Mouse (Mus musculus) lung, embryonic 16.5 days (tissue): ENCODE measurements around the gene Defb45. TPM values are rescaled to one million over a fixed set of nuclear protein-coding genes. Genes with fewer than 3 reads are reported as not detected.

ENCODE experiments used
- ATAC-seq: fragments of 200-750 bp; cut with Nextera tagmentation; 2 replicates; pipeline ENCODE4 v1.8.0; 2017; ENCODE audit warnings: low read depth, mild to moderate bottlenecking, moderate library complexity
- H3K27ac ChIP-seq: fragments of 300-500 bp; sonication (generic); 2 replicates; pipeline ENCODE4 v1.5.1; 2014; ENCODE audit warnings: mild to moderate bottlenecking, control low read depth, low read length
- H3K27me3 ChIP-seq: fragments of 300-500 bp; sonication (generic); 2 replicates; pipeline ENCODE4 v1.6.1; 2014; ENCODE audit warnings: low read depth, low read length, mixed read lengths; ENCODE audit not compliant: control insufficient read depth, insufficient read depth
- H3K36me3 ChIP-seq: fragments of 300-500 bp; sonication (generic); 2 replicates; pipeline ENCODE4 v1.6.1; 2014; ENCODE audit warnings: low read length; ENCODE audit not compliant: control insufficient read depth, insufficient read depth
- H3K4me1 ChIP-seq: fragments of 300-500 bp; sonication (generic); replicated peaks from 2 replicates; pipeline ENCODE4 v1.6.1; 2014; ENCODE audit warnings: low read length, mixed read lengths; ENCODE audit not compliant: control insufficient read depth, insufficient read depth
- H3K4me2 ChIP-seq: fragments of 300-500 bp; sonication (generic); 2 replicates; pipeline ENCODE4 v1.6.1; 2014; ENCODE audit warnings: low read depth, low read length, control low read depth
- H3K4me3 ChIP-seq: fragments of 300-500 bp; sonication (generic); 2 replicates; pipeline ENCODE4 v1.5.1; 2014; ENCODE audit warnings: mild to moderate bottlenecking, low read length, control low read depth
- H3K9ac ChIP-seq: fragments of 300-500 bp; sonication (generic); 2 replicates; pipeline ENCODE4 v1.6.1; 2014; ENCODE audit warnings: low read length, control low read depth
- H3K9me3 ChIP-seq: fragments of 300-500 bp; sonication (generic); 2 replicates; pipeline ENCODE4 v1.6.1; 2016; ENCODE audit warnings: low read length; ENCODE audit not compliant: control insufficient read depth
- WGBS: fragments of 180-500 bp; shearing (Covaris S2); extraction: QIAGEN DNeasy Blood & Tissue Kit; methylation state at CpG from one replicate; pipeline ENCODE4 v1.1.7; 2014; 5-methylcytosine and 5-hydroxymethylcytosine counted together
- polyA plus RNA-seq: library from polyadenylated mRNA; unstranded; fragments of >200 nt; fragmentation: Nextera tagmentation; extraction: Ambion mirVana; gene quantifications from 2 replicates; pipeline ENCODE4 v1.2.1, GENCODE M21; 2015

Defb45 gene
- polyA plus RNA-seq, 1 experiment from 2014 or later, result not detected

DNA sequence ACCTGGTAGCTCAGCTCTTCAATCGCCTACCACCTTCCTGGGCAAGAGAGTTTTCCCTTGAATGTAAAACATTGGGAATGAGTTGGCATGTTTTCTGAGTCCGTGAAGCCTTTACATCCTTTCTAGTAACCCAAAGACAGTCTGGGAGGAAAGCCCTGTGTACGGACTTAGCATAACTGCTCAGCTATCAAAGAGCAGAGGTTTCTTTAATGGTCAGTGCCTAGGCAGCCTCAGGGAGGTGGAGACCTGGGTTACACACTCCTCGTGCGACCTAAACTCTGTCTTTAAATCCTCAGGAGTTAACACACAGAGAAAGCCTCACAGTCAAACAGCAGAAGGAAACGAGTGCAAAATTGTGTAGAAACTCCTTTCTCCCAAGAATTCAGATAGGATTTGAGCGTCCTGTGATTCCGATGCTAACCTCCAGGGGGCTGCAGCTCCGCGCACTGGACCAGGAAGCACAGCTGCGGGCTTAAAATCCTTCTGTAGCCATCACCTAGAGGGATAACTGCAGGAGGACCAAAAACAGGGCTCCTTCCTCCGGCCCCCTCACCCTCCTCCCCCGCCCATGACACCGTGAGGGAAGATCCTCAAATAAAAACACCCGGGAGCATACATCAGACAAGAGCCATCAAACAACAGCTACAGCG, 45.3 kb downstream of the Defb45 start:
- H3K9me3 ChIP-seq, result no peaks in the 10 kb centered on the region
- no peaks in the 10 kb centered on the region for H3K36me3 ChIP-seq
- peak overlapping the region; percentile 30 for H3K4me2 ChIP-seq
- H3K4me3 ChIP-seq, result no peak overlapping the region
- H3K27ac ChIP-seq, result no peak overlapping the region
- no peak overlapping the region for H3K9ac ChIP-seq
- H3K4me1 ChIP-seq, result no peaks in the 10 kb centered on the region
- H3K27me3 ChIP-seq, result no peaks in the 10 kb centered on the region; the same call in 1 of the 2 replicates
- WGBS, result 9% methylated on average over 16 of the region's 16 CpGs
- ATAC-seq, result no peak

GRCm38 (mm10) chr2:152548124-152548523, 51.1 kb downstream of the Defb45 start:
- no peak overlapping the region for H3K4me3 ChIP-seq
- no peak overlapping the region for H3K4me2 ChIP-seq
- ATAC-seq, result no peak
- H3K27ac ChIP-seq, result no peak overlapping the region
- H3K9me3 ChIP-seq, result no peaks in the 10 kb centered on the region
- H3K9ac ChIP-seq, result no peak overlapping the region
- 48% methylated on average over 5 of the region's 5 CpGs for WGBS
- no peaks in the 10 kb centered on the region for H3K36me3 ChIP-seq
- no peaks in the 10 kb centered on the region; the same call in 1 of the 2 replicates for H3K27me3 ChIP-seq
- no peaks in the 10 kb centered on the region for H3K4me1 ChIP-seq

DNA sequence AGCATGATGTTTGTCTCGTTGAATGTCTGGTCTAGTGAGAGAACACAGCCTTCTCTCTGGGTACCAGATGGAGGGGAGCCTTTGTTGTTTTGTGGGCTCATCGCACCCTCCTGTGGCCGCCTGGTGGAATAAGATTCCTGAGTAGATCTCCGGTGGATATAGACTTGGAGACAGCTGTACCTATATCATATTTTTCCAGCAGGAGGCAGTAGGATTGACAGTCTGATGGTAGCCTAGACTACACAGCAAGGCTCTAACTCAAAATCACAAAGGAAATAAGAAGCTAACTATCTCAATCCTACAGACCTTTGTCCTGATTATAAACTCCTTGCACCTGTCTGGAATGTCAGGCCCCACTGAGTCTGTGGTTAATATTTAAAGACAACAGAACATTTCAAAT, 54.5 kb downstream of the Defb45 start:
- H3K27me3 ChIP-seq, result no peaks in the 10 kb centered on the region
- no peaks in the 10 kb centered on the region for H3K36me3 ChIP-seq
- WGBS, result 11% methylated on average over 4 of the region's 4 CpGs
- no peak overlapping the region for H3K4me2 ChIP-seq
- H3K4me3 ChIP-seq, result no peak overlapping the region
- H3K9me3 ChIP-seq, result peaks cover 4% of the 10 kb centered on the region; the same call in 1 of the 2 replicates
- no peak overlapping the region for H3K9ac ChIP-seq
- peak; percentile 54 for ATAC-seq
- H3K4me1 ChIP-seq, result no peaks in the 10 kb centered on the region
- no peak overlapping the region for H3K27ac ChIP-seq

- no peak overlapping the region for H3K27ac ChIP-seq
- H3K4me1 ChIP-seq, result no peaks in the 10 kb centered on the region
- ATAC-seq, result no peak
- H3K9me3 ChIP-seq, result peaks cover 4% of the 10 kb centered on the region; the same call in 1 of the 2 replicates
- H3K4me2 ChIP-seq, result no peak overlapping the region
- H3K27me3 ChIP-seq, result no peaks in the 10 kb centered on the region
- no peaks in the 10 kb centered on the region for H3K36me3 ChIP-seq
- 59% methylated on average over 4 of the region's 4 CpGs for WGBS
- H3K4me3 ChIP-seq, result no peak overlapping the region
- H3K9ac ChIP-seq, result no peak overlapping the region
These were observed 55.7 kb downstream of the Defb45 start for GRCm38 (mm10) chr2:152543478-152543877.

Other genes with a start within 250 kb of the Defb45 start
- gene Nrsn2, start 222.8 kb downstream of the Defb45 start, polyA plus RNA-seq, result 0.40 and 0.62 TPM in 2 replicates
- 7.4 and 8.1 TPM in 2 replicates for gene Sox12, start 201.3 kb downstream of the Defb45 start, polyA plus RNA-seq
- gene Zcchc3, start 184.4 kb downstream of the Defb45 start, polyA plus RNA-seq, result 22.2 and 25.9 TPM in 2 replicates
- 8.5 and 10.5 TPM in 2 replicates for gene 6820408C15Rik, start 183.8 kb downstream of the Defb45 start, polyA plus RNA-seq
- not detected in 2 replicates for gene Defb23, start 134.8 kb downstream of the Defb45 start, polyA plus RNA-seq
- not detected in 2 replicates for gene Defb20, start 122.3 kb downstream of the Defb45 start, polyA plus RNA-seq
- not detected in 2 replicates for gene Defb22, start 109.3 kb downstream of the Defb45 start, polyA plus RNA-seq
- not detected in 2 replicates for gene Defb26, start 87.7 kb downstream of the Defb45 start, polyA plus RNA-seq
- gene Defb28, start 81.1 kb downstream of the Defb45 start, polyA plus RNA-seq, result not detected in 2 replicates
- not detected in 2 replicates for gene Defb29, start 59.3 kb downstream of the Defb45 start, polyA plus RNA-seq
- not detected in 2 replicates for gene Gm17416, start 30.1 kb downstream of the Defb45 start, polyA plus RNA-seq
- not detected in 2 replicates for gene Defb21, start 26.7 kb downstream of the Defb45 start, polyA plus RNA-seq
- not detected in 2 replicates for gene Defb19, start 19.1 kb downstream of the Defb45 start, polyA plus RNA-seq
- gene Defb36, start 4.9 kb upstream of the Defb45 start, polyA plus RNA-seq, result not detected in 2 replicates
- gene Defb25, start 23.7 kb upstream of the Defb45 start, polyA plus RNA-seq, result 1.2 and 3.7 TPM in 2 replicates
- 8.4 and 8.6 TPM in 2 replicates for gene Rem1, start 27.6 kb upstream of the Defb45 start, polyA plus RNA-seq
- 96.3 and 98.8 TPM in 2 replicates for gene H13, start 70.1 kb upstream of the Defb45 start, polyA plus RNA-seq
- 26.1 and 27.4 TPM in 2 replicates for gene Mcts2, start 87.6 kb upstream of the Defb45 start, polyA plus RNA-seq
- gene Id1, start 136.9 kb upstream of the Defb45 start, polyA plus RNA-seq, result 186 and 189 TPM in 2 replicates
- gene Cox4i2, start 154.8 kb upstream of the Defb45 start, polyA plus RNA-seq, result 99.6 and 104 TPM in 2 replicates
- 120 and 121 TPM in 2 replicates for gene Bcl2l1, start 232.3 kb upstream of the Defb45 start, polyA plus RNA-seq
- 85.8 and 101 TPM in 2 replicates for gene Tpx2, start 248.6 kb upstream of the Defb45 start, polyA plus RNA-seq